Mouse (Mus musculus) megakaryocyte progenitor cell, adult 5-6 weeks (primary cell): Measurements from ENCODE around the gene Tsc1. TPM values are rescaled to one million over a fixed set of nuclear protein-coding genes. Genes with fewer than 3 reads are reported as not detected.

Experiments
- ATAC-seq: replicated peaks from 2 replicates; pipeline ENCODE4 v1.8.0; 2016; ENCODE audit warnings: mild to moderate bottlenecking, moderate TSS enrichment, inconsistent platforms; ENCODE audit not compliant: poor library complexity
- total RNA-seq, 2 experiments: library from RNA; stranded (forward) in 1 of 2; stranded (reverse) in 1 of 2; fragments of 157-497, 149-512 nt in 1 of 2; fragments of 200-1000 nt in 1 of 2; gene quantifications; 2 replicates each; pipeline versions ENCODE4 v1.2.3 to v1.2.4; 2015 to 2017

Gene Tsc1
- total RNA-seq, 2 experiments from 2014 or later = 7.1 to 9.4 TPM

DNA sequence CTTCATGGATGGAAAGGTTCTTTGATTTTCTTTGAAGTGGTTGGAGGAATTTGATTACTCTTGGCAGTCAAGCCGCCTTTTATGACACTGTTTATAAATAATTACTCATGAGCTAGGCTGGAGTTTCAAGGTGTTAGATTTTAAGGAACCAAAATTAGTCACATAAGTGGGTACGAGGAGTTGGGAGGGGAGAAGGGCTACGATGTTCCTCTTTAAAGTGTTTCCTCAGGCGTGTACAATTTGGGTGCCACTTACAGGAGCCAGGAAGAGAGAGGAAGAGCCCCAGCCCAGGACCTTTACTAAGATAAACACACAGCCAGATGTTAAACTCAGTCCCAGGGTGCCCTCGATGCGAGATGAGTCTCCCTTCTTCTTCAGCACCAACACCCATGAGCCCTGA lies 65.8 kb downstream of the Tsc1 start:
- 0 out of 2 replicates have a peak, but pooled peaks have one; percentile 25 for ATAC-seq

- no peak for ATAC-seq
Measured at GRCm38 (mm10) chr2:28713036-28713435, 72.0 kb downstream of the Tsc1 start.

DNA sequence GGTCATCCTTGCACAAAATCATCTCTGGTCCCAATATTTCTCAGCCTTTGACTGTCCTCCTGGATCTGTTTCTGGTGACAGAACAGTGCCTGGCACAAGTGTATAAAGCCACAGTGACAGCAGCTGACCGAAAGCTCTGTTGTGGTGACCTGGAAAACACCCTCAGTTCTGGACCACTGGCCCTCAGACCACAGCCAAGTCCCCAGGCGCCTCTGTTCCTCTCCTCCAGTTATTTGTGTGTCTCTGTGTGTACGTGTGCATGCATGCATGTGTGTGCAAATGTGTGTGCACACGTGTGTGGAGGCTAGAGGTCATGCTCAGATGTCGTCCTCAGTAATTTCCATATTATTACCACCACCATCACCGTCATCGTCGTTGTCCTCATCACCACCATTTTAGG lies 81.4 kb downstream of the Tsc1 start:
- ATAC-seq = no peak

- ATAC-seq = no peak
Measured at GRCm38 (mm10) chr2:28723912-28724311, 82.9 kb downstream of the Tsc1 start.

- ATAC-seq = no peak
Measured at GRCm38 (mm10) chr2:28727786-28728404, 86.9 kb downstream of the Tsc1 start.

DNA sequence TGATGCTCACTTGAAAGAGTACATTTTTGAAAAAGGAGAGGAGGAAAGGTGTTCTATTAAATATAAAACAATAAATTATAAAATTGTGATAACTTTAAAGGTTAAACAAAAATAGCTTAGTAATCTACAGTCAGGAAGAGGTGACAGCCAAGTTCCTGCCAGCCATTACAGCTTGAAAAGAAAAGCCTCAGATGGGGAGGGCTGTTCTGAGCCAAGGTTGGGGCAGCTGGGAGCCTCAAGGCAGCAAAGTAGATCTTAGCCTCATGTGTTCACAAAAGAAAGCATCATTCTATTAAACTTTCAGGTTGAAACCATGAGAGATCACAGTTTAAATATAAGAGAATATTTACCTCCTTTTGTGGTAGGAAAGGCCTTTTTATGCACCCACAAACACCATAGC lies 89.6 kb downstream of the Tsc1 start:
- ATAC-seq = no peak

DNA sequence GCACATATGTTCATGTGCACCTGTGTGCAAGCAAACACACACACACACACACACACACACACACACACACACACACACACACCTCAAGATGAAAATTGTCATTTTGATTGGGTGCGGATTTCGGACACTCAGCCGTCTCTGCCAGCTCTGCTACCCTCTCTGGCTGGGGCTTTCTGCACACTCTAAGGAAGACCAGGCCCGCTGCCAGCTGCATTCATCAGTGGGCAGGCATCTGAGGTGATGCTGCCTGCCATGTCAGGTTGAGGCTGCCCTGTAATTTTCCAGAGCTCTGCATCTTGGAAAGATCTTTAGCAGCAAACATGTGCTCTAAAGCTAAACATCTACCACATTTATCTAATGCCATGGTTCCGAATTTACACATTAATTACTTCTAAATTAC lies 96.1 kb downstream of the Tsc1 start:
- no peak for ATAC-seq

DNA sequence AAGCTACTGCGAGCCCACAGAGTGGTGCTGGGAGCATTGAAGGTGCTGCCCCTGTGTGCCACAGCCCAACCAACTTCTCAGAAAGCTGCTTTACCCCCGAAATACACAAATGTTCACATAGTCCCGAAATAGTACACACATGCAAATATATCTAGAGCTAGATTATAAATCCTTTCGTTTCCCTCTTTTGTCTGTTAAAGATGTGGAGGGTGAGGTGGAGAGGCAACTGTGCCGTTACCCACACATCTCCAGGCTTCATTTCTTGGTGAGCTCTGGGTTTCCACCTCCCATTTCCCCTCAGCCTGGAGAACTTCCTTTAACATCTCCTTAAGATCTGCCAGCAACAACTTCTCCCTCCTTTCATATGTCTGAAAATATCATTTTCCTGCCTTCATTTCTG lies 99.1 kb downstream of the Tsc1 start:
- no peak for ATAC-seq

Other genes starting within 250 kb of the Tsc1 start
- 1.9 and 2.2 TPM in 2 replicates for gene Ppp1r26, start 194.4 kb upstream of the Tsc1 start, total RNA-seq (2015)
- gene Ppp1r26, start 194.4 kb upstream of the Tsc1 start, total RNA-seq (2017) = 1.1 and 1.6 TPM in 2 replicates
- not detected in 2 replicates for gene 1700007K13Rik, start 174.9 kb upstream of the Tsc1 start, total RNA-seq (2015)
- not detected in 2 replicates for gene 1700007K13Rik, start 174.9 kb upstream of the Tsc1 start, total RNA-seq (2017)
- gene Mrps2, start 173.2 kb upstream of the Tsc1 start, total RNA-seq (2015) = 64.8 and 71.0 TPM in 2 replicates
- gene Mrps2, start 173.2 kb upstream of the Tsc1 start, total RNA-seq (2017) = 31.2 and 32.5 TPM in 2 replicates
- gene Gbgt1, start 144.3 kb upstream of the Tsc1 start, total RNA-seq (2015) = not detected in 2 replicates
- gene Gbgt1, start 144.3 kb upstream of the Tsc1 start, total RNA-seq (2017) = not detected in 2 replicates
- gene Gm10134, start 135.1 kb upstream of the Tsc1 start, total RNA-seq (2015) = not detected in 2 replicates
- gene Gm10134, start 135.1 kb upstream of the Tsc1 start, total RNA-seq (2017) = not detected in 2 replicates
- 3.4 and 7.4 TPM in 2 replicates for gene Ralgds, start 128.1 kb upstream of the Tsc1 start, total RNA-seq (2015)
- gene Ralgds, start 128.1 kb upstream of the Tsc1 start, total RNA-seq (2017) = 3.2 and 3.3 TPM in 2 replicates
- gene Cel, start 77.8 kb upstream of the Tsc1 start, total RNA-seq (2015) = not detected in 2 replicates
- gene Cel, start 77.8 kb upstream of the Tsc1 start, total RNA-seq (2017) = not detected in 2 replicates
- 16.2 and 19.1 TPM in 2 replicates for gene Gtf3c5, start 57.5 kb upstream of the Tsc1 start, total RNA-seq (2015)
- 11.0 and 13.0 TPM in 2 replicates for gene Gtf3c5, start 57.5 kb upstream of the Tsc1 start, total RNA-seq (2017)
- 15.6 and 28.3 TPM in 2 replicates for gene Gfi1b, start 19.2 kb upstream of the Tsc1 start, total RNA-seq (2015)
- gene Gfi1b, start 19.2 kb upstream of the Tsc1 start, total RNA-seq (2017) = 10.3 and 13.1 TPM in 2 replicates
- 0.66 and 5.7 TPM in 2 replicates for gene Spaca9, start 58.5 kb downstream of the Tsc1 start, total RNA-seq (2015)
- gene Spaca9, start 58.5 kb downstream of the Tsc1 start, total RNA-seq (2017) = 2.4 and 8.4 TPM in 2 replicates
- gene Ak8, start 58.9 kb downstream of the Tsc1 start, total RNA-seq (2015) = 0.30 and 0.93 TPM in 2 replicates
- gene Ak8, start 58.9 kb downstream of the Tsc1 start, total RNA-seq (2017) = 0.24 and 0.33 TPM in 2 replicates
- 13.7 and 14.9 TPM in 2 replicates for gene Gtf3c4, start 199.1 kb downstream of the Tsc1 start, total RNA-seq (2015)
- 23.2 and 25.4 TPM in 2 replicates for gene Gtf3c4, start 199.1 kb downstream of the Tsc1 start, total RNA-seq (2017)
- 9.7 and 10.6 TPM in 2 replicates for gene Ddx31, start 199.2 kb downstream of the Tsc1 start, total RNA-seq (2015)
- 15.2 and 17.0 TPM in 2 replicates for gene Ddx31, start 199.2 kb downstream of the Tsc1 start, total RNA-seq (2017)